Mouse (Mus musculus) erythroblast, embryonic 14.5 days (primary cell): ENCODE results near the gene Kmt2b. TPM values are rescaled to one million over a fixed set of nuclear protein-coding genes. Genes with fewer than 3 reads are reported as not detected.

Experiments used
- H3K27me3 ChIP-seq: 2 replicates; pipeline ENCODE4 v1.6.1; 2012; ENCODE audit warnings: inconsistent platforms; ENCODE audit not compliant: control insufficient read depth
- H3K36me3 ChIP-seq: 2 replicates; pipeline ENCODE4 v1.6.1; 2012; ENCODE audit warnings: mild to moderate bottlenecking, inconsistent platforms; ENCODE audit not compliant: control insufficient read depth
- H3K4me1 ChIP-seq: 2 replicates; pipeline ENCODE4 v1.6.1; 2012; ENCODE audit warnings: inconsistent platforms; ENCODE audit not compliant: control insufficient read depth
- H3K4me3 ChIP-seq: replicated peaks from 2 replicates; pipeline ENCODE3; 2012; ENCODE audit warnings: moderate library complexity, mild to moderate bottlenecking, inconsistent platforms
- H3K9me3 ChIP-seq: 2 replicates; pipeline ENCODE4 v1.6.1; 2012; ENCODE audit warnings: low read length, inconsistent platforms, mixed read lengths; ENCODE audit not compliant: control insufficient read depth
- GATA1 ChIP-seq: IDR thresholded peaks from 2 replicates; pipeline ENCODE4 v1.6.1; 2012; ENCODE audit warnings: low read length, inconsistent platforms, mixed read lengths
- TAL1 ChIP-seq: IDR thresholded peaks from 3 replicates; pipeline ENCODE4 v1.6.1; 2012; ENCODE audit warnings: low read length, inconsistent platforms, mixed read lengths
- polyA plus RNA-seq: library from polyadenylated mRNA; stranded (reverse); fragments of >175 nt; gene quantifications from 2 replicates; pipeline ENCODE4 v1.2.3, GENCODE M21; 2012

Kmt2b gene
- polyA plus RNA-seq, 1 experiment, result 5.2 TPM

- Histone ChIP-seq H3K27me3 (no peaks in the 10 kb centered on the region), H3K4me1 (peaks cover 26% of the 10 kb centered on the region), H3K4me3 (no peak overlapping the region), H3K36me3 (peaks cover 73% of the 10 kb centered on the region), H3K9me3 (no peaks in the 10 kb centered on the region)
- TF ChIP-seq TAL1 (no peak), GATA1 (no peak)
Observed at GRCm38 (mm10) chr7:30619202-30619601, 30.7 kb upstream of the Kmt2b start.

GRCm38 (mm10) chr7:30618658-30619057 lies 30.1 kb upstream of the Kmt2b start:
- H3K4me1 ChIP-seq, result peaks cover 25% of the 10 kb centered on the region
- H3K4me3 ChIP-seq, result no peak overlapping the region
- H3K27me3 ChIP-seq, result no peaks in the 10 kb centered on the region
- no peaks in the 10 kb centered on the region for H3K9me3 ChIP-seq
- TF ChIP-seq GATA1, result no peak
- no peak for TF ChIP-seq TAL1
- peaks cover 70% of the 10 kb centered on the region for H3K36me3 ChIP-seq

GRCm38 (mm10) chr7:30615049-30615760 lies 26.7 kb upstream of the Kmt2b start:
- no peaks in the 10 kb centered on the region; the same call in 1 of the 2 replicates for H3K27me3 ChIP-seq
- no peaks in the 10 kb centered on the region for H3K9me3 ChIP-seq
- no peak for TF ChIP-seq TAL1
- no peak for TF ChIP-seq GATA1
- no peak overlapping the region for H3K4me3 ChIP-seq
- H3K36me3 ChIP-seq, result peaks cover 41% of the 10 kb centered on the region
- H3K4me1 ChIP-seq, result peaks cover 16% of the 10 kb centered on the region

GRCm38 (mm10) chr7:30614454-30614853 lies 25.9 kb upstream of the Kmt2b start:
- Histone ChIP-seq H3K9me3 (no peaks in the 10 kb centered on the region), H3K4me1 (peaks cover 18% of the 10 kb centered on the region), H3K27me3 (no peaks in the 10 kb centered on the region; the same call in 1 of the 2 replicates), H3K4me3 (no peak overlapping the region), H3K36me3 (peaks cover 36% of the 10 kb centered on the region)
- TF ChIP-seq TAL1 (no peak), GATA1 (no peak)

GRCm38 (mm10) chr7:30613529-30614112 lies 25.1 kb upstream of the Kmt2b start:
- Histone ChIP-seq H3K9me3 (no peaks in the 10 kb centered on the region), H3K4me3 (no peak overlapping the region), H3K4me1 (peaks cover 16% of the 10 kb centered on the region), H3K36me3 (peaks cover 28% of the 10 kb centered on the region), H3K27me3 (no peaks in the 10 kb centered on the region; the same call in 1 of the 2 replicates)
- no peak for TF ChIP-seq TAL1
- TF ChIP-seq GATA1, result no peak

- TF ChIP-seq TAL1, result no peak
- TF ChIP-seq GATA1, result no peak
- Histone ChIP-seq H3K4me1 (peaks cover 15% of the 10 kb centered on the region), H3K36me3 (peaks cover 20% of the 10 kb centered on the region), H3K9me3 (no peaks in the 10 kb centered on the region), H3K4me3 (no peak within 1 kb of the TSS), H3K27me3 (no peaks in the 10 kb centered on the region; the same call in 1 of the 2 replicates)
Observed at GRCm38 (mm10) chr7:30612654-30613402, 24.3 kb upstream of the Kmt2b start, which contains the start of gene Upk1a. Gene Upk1a (minus strand): TSS chr7:30612847.

- H3K4me1 ChIP-seq, result peaks cover 8% of the 10 kb centered on the region
- H3K27me3 ChIP-seq, result no peaks in the 10 kb centered on the region; the same call in 1 of the 2 replicates
- no peaks in the 10 kb centered on the region for H3K9me3 ChIP-seq
- H3K36me3 ChIP-seq, result no peaks in the 10 kb centered on the region
- TF ChIP-seq GATA1, result no peak
- no peak for TF ChIP-seq TAL1
- no peak overlapping the region for H3K4me3 ChIP-seq
Observed at GRCm38 (mm10) chr7:30610043-30610442, 21.5 kb upstream of the Kmt2b start.

GRCm38 (mm10) chr7:30608476-30608875 lies 19.9 kb upstream of the Kmt2b start:
- no peaks in the 10 kb centered on the region for H3K36me3 ChIP-seq
- peaks cover 4% of the 10 kb centered on the region for H3K4me1 ChIP-seq
- no peak overlapping the region for H3K4me3 ChIP-seq
- H3K27me3 ChIP-seq, result no peaks in the 10 kb centered on the region; the same call in 1 of the 2 replicates
- no peak for TF ChIP-seq TAL1
- no peak for TF ChIP-seq GATA1
- H3K9me3 ChIP-seq, result no peaks in the 10 kb centered on the region

GRCm38 (mm10) chr7:30607706-30608309 lies 19.3 kb upstream of the Kmt2b start:
- Histone ChIP-seq H3K4me3 (no peak overlapping the region), H3K9me3 (no peaks in the 10 kb centered on the region), H3K4me1 (peaks cover 2% of the 10 kb centered on the region), H3K36me3 (no peaks in the 10 kb centered on the region), H3K27me3 (no peaks in the 10 kb centered on the region; the same call in 1 of the 2 replicates)
- TF ChIP-seq GATA1 (no peak), TAL1 (no peak)
